Mouse (Mus musculus): Measurements from ENCODE around the gene Fosl1.
"Not testable (repeated sequence)": the region's sequence is repeated elsewhere in the genome, so short reads cannot be mapped to it uniquely, and the experiment has no call there.

Gene Fosl1

DNA sequence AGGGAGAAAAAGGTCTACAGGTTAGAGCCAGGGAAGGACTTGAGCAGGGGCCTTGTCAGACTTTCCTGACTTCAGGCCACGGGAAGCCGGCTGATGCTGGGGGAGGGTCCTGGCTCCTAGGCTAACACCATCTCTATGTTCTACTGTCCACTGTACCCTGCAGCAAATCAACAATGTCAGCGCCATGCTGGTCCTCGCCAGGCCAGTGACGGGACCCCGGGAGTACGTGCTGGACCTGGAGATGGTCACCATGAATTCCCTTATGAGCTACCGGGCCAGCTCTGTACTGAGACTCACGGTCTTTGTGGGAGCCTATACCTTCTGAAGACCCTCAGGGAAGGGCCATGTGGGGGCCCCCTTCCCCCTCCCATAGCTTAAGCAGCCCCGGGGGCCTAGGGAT, 34.1 kb downstream of the Fosl1 start:
- no peak for DNase-seq (ENCODE audit: low read depth, low spot score)

DNA sequence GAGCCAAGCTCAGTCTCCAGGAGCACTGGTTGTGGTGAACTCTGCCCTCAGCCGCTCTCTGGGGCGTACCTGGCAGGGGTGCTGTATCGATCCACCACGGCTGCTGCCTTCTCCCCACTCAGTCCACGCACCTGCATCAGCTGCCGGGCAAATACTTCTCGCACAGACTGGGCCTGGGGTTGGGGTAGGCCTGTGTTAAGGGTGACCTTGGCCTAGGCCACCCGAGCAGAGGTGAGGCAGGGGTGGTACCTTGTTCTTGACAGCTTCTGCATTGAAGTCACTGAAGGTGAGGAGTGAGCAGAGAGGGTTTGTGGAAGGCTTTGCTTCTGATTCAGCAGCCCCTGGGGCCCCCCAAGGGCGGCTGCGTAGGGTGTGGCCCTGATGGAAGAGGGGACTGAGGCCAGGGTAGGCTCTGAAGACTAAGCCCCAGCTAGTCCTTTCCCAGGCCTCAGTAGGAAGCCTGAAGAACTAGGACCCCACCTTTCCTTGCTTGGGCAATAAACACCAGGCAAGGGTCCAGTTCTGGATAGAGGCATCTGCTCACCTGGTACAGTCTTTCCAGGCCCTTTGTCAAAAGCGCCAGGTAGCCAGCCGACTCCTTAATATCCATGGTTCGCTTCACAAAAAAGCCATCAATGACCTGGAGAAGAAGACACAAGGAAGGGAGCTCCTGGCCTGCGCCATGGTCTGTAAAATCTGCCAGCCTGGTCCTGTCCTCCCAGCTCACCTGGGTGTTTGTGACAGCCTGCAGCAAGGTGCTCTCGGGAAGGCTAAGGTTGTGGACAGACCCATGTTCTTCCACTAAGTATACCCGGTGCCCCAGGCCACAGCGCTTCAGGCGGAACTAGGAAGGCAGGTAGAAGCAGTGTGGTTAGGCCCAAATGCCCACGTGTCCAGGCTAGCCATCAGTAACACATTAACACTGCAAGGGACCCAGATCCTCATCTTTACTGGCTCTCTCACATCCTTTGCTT, 36.3 kb downstream of the Fosl1 start:
- no peak for DNase-seq (ENCODE audit: low read depth, low spot score)

DNA sequence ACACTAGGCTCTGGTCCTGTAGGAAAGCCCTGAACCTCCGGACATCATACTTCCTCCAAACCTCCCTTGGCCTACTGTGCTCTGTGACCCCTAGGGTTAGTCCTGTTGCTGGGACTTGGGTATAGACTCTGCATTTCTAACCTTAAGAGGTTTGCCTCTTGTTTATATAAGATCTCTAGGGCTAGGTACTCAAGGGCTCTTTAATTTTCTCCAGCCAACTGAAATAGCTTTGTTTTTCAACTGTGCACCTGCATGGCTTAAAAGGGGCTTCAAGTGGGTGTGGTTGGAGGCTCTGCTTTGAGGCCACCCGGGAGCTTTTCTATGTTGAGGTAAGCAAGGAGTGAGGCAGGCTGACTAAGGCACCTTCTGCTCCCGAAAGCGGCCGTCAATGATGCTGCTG, 37.1 kb downstream of the Fosl1 start:
- DNase-seq (ENCODE audit: low read depth, low spot score) = no peak

DNA sequence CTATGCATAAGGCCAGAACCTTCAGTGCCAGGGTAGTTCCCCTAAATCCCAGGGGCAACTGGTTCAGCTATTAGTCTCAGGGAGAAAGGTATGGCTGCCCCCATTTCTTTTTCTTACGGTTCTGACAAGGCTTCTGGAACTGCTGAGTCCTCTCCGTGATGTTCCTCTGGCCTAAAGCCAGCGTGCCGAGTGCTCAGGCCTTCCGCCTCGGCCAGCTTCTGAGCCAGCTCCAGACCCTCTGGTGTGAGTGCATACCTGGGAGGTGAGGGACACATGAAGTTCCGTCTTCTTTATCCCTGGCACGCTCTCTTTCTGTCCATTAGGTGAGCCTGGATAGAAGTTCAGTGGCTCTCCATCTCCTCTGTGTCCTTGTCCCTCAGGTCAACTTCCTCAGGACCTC, 38.0 kb downstream of the Fosl1 start:
- no peak for DNase-seq (ENCODE audit: low read depth, low spot score)

DNA sequence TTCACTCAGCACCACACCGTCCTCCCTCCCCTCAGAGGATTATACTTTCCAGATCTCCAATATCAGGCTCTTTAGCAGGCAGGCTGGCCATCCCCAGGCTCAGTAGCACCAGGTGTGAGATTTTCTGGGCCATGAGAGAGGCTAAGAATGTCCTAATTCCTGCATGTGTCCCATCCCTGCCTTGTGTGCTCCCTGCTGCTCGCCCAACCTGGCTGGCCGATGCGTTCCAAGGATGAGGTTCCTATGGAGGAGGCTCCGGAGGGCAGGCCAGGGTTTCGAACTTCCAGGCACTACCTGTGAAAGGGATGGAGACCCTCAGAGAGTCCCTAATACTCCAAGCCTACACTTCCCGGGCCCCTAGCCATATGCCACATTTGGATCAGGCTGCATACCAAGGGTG, 38.5 kb downstream of the Fosl1 start:
- no peak for DNase-seq (ENCODE audit: low read depth, low spot score)

GRCm38 (mm10) chr19:5486286-5486685, 38.9 kb downstream of the Fosl1 start:
- no peak for DNase-seq (ENCODE audit: low read depth, low spot score)

DNA sequence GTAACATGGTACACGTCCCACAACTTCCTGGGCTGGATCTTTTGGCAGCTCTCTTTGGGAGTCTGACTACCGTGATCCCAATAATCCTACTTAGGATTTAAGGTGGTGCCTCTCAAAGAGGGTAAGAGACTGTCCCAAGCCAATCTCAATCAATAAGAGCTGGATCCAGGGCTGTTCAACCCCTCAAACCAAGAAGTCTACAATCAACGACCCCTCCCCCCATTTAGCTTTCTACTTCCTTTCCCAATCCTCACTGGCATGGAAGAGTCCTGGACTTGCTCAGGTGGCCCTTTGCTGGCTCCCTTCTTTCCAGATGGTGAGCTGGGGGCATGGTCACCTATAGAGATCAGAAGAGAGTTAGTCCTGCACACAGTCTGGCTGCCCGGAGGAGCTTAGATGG, 39.4 kb downstream of the Fosl1 start:
- DNase-seq (ENCODE audit: low read depth, low spot score) = no peak

DNA sequence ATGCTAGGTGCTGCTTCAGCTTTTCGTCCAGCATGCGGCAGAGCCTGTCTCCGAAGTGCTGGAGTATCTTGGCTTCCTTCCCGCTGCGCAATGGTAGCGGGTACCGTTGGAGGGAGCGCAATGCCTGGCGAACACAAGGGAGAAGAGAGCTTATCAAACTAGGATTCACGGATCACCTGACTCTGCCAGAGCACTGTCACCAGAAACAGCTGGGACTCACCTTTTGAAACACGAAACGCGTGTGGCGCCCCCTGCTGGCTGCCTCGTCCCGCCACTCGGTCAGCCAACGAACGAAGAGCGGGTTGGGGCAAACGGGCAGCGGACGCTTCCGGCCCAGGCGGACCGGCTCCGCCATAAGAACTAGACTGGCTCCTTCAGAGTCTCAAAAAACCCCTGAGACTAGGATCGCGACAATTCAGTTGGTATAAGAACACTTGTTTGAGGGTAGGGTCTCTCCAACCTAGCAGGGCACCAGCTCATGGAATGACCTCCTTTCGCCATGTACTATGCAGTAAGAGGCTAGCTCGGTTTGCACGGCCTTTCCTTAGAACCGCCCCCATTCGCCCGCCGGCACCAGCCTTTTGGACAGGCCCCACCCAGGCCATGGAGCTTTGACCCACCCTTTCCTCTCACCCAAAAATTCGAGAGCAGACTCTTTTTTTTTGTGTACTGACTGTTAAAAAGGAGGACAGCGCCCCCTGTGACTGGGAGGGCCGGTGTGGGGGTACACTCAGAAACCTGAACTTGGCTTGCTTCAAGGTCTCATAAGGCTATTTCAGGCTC, 40.6 kb downstream of the Fosl1 start, which contains the start of gene Mus81:
Gene Mus81 (minus strand): TSS at position 635 of the 783 bp plus-strand sequence.
- peak; percentile 88 for DNase-seq (ENCODE audit: low read depth, low spot score)

DNA sequence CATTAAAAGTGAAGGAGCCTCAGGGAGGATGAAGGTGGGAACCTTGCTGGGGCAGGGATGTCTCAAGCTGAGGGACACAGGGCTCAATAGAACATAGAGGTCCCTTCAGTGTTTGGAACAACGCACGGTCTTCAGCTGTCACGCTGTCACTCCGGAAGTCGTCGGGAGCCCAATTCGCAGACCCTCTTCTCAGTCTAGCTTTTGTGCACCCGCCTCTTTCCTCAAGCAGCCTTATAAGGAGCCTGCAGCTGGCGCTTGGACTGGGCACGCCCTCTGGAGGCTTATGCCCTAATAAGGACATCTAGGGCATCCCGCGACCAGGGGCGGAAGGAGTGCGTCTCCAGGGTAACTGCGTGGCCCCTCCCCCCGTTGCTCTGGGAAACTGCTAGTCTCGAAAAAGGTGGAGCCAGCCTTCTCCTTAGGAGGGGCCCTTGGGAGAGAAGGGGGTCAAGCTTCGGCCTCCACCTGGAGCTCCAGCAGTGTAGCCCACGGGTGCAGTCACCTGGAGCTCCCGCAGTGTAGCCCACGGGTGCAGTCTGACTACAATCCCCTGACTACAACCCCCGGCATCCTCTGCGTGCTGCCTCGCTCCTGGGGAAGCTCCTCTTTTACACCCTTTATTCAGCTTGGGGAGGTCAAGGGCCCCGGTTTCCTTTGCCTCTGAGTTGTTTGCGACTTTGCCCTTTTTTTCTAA, 41.7 kb downstream of the Fosl1 start:
- DNase-seq (ENCODE audit: low read depth, low spot score) = peak; percentile 94

DNA sequence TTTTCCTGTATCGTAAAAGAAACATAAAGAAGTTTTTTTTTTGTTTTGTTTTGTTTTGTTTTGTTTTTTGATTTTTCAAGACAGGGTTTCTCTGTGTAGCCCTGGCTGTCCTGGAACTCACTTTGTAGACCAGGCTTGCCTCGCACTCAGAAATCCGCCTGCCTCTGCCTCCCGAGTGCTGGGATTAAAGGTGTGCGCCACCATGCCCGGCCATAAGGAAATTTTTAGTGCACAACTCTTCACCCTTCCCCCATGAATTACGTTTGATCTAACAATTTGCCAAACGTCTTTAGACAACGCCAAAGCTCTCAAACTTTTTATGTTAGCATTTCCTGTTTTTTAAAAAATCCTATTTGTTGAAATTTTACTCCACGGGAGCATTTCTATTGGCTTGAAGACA, 42.4 kb downstream of the Fosl1 start:
- not testable (repeated sequence) for DNase-seq (ENCODE audit: low read depth, low spot score)

DNA sequence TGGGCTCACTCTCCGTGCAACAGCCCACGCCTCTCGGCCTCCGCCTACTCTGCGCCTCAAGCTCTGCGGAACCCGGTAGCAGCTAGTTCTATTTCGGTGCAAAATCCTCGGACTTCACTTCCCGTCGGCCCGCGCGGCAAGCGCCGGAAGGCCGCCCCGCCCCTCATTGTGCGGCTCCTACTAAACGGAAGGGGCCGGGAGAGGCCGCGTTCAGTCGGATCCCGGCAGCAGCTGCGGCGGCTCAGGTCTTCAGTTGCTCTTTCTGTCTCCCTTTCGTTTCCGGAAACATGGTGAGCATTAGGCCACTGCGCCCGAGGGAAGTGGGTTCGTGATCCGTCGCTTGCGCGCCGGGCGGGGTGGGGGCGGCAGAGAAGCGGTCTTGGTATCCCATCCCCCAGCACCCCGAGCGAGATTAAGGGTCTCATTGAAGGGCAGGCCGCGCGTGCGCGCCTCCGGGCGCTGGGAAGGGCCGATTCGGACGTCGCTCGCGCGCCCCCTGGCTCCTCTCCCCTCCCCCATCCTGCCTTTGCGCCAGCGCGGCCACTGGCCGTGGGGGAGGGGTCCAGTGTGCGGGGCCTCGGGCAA, 43.1 kb downstream of the Fosl1 start, which contains the start of gene Cfl1:
Gene Cfl1 (plus strand): TSS at position 143 of the 585 bp plus-strand sequence.
- peak; percentile 92 for DNase-seq (ENCODE audit: low read depth, low spot score)

DNA sequence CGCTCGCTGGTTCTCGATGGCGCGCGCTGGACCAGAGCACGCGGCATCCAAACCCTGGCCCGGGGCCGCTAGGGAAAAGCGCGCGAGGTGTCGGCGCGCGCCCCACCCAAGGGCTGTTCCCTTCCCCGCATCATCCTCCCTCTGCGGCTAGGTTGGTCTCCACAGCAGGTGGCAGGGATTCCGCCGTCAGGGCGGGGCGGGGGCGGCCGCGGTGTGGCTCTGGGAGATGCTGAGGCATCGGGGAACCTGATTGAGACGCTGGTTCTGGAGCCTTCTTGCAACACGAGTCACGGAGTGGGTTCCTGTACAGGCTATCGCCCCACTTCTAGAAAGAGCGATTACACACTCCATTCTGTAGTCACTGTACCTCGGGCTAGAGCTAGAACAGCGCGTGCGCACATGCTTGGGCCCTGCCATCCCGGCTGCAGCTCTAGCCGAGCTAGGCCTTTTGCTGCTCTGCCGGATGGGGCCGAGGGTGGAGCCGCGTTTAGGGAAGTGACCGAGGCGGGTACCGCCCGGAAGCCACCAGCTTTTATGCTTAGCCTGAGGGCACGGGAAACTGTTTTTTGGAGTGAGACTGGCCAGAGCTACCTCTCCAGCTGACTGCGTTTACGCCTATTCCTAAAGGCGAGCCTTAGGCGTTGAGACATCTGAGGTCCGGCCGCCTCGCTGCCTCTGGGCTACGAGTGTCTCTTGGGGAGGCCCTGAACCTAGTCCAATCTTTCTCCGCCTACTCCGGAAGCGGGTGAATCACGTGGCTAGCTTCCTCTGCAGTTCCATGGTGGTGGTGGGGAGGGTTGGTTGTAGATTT, 43.8 kb downstream of the Fosl1 start:
- peak; percentile 59 for DNase-seq (ENCODE audit: low read depth, low spot score)

DNA sequence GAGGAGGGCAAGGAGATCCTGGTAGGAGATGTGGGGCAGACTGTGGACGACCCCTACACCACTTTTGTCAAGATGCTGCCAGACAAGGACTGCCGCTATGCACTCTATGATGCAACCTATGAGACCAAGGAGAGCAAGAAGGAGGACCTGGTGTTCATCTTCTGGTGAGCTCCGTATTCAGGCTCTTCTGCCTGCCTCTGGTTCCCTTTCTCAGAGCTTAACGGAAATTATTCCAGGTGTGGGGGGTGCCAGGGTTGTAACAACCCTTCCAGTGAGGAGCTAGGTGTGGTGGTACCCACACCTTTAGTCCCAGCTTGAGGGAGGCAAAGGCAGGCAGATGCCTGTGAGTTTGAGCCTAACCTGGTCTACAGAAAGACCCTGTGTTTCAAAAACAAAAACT, 45.3 kb downstream of the Fosl1 start:
- no peak for DNase-seq (ENCODE audit: low read depth, low spot score)

DNA sequence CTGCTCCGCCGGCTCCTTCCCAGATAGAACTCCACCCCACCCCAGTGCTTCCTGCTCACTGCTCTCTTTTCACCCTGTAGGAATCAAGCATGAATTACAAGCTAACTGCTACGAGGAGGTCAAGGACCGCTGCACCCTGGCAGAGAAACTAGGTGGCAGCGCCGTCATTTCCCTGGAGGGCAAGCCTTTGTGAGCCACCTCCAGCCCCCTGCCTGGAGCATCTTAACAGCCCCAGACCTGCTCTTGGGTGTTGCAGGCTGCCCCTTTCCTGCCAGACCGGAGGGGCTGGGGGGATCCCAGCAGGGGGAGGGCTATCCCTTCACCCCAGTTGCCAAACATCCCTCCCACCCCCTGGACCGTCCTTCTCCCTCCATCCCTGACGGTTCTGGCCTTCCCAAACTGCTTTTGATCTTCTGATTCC, 46.0 kb downstream of the Fosl1 start:
- not testable (repeated sequence) for DNase-seq (ENCODE audit: low read depth, low spot score)

DNA sequence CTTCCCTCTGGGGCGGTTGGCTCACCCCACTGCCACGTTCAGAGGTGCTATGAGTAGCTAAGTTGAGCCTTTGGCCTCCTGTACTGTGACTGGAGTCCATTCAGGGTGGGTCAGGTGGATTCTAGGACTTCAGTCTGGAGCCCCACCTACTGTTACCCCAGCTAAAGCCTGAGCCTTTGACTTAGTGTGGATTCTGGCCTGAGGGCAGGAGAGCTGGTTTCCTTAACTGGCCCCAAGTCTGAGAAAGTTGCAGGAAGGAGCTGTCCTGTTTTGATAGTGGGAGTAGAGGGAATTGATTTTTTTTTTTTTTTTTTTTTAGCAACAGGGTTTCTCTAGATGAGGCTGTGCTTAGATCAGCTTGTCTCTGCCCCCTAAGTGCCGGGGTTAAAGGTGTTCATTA, 47.0 kb downstream of the Fosl1 start:
- no peak for DNase-seq (ENCODE audit: low read depth, low spot score)

DNA sequence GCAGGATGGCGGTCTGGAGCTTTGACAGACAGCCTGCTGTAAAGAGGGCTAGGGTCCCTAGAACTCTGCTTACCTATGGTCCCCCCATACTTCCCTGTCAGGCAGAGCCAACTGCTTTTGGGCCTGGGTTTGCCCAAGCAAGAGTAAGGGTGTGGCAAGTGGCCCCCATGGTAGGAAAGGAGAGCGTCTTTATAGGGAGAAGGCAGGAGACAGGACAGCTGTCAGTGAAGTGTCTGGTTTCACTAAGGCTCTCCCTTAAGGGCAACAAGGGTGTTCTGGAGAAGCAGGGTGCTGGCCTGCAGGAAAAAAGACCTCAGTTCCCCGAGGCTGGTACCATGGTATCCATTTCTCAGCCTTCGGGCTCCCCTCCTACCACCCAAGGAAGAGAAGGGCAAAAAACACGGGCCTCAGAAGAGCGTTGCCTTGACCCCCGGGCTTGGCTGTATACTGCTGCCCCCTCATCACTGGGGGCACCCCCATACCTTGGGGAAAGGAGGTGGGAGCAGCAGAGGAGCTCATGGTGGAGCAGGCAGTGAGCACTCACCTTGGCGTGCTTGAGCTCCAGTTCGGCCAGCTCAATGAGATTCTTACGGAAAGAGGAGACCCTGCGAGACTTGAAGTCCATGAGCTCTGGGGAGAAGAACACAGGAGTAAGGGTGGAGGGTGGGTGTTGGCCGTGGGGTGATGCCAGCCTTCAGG, 48.2 kb downstream of the Fosl1 start:
- DNase-seq (ENCODE audit: low read depth, low spot score) = no peak

- DNase-seq (ENCODE audit: low read depth, low spot score) = no peak
These were observed 48.7 kb downstream of the Fosl1 start for GRCm38 (mm10) chr19:5496052-5496370.

- DNase-seq (ENCODE audit: low read depth, low spot score) = no peak
These were observed 53.1 kb downstream of the Fosl1 start for GRCm38 (mm10) chr19:5500330-5500875.

GRCm38 (mm10) chr19:5503687-5504086, 56.3 kb downstream of the Fosl1 start, which contains the start of gene 1700020D05Rik:
Gene 1700020D05Rik (minus strand): TSS chr19:5503787.
- DNase-seq (ENCODE audit: low read depth, low spot score) = no peak
